Mouse (Mus musculus) T-helper 2 cell (primary cell): ENCODE measurements at regions not wholly inside any gene's neighbourhood (a gene's known extent, or its start where the extent isn't known, plus 50 kb on each side); places are given as distances from the start of the nearest gene placed in this dataset.

Experiments
- in situ Hi-C: fragments of 300-600 bp; cut with MboI, MseI; formaldehyde crosslinking; loops from one replicate; pipeline ENCODE4 v1.15.1; 2025; ENCODE audit warnings: high pct_unique_total_duplicates

GRCm38 (mm10) chr3:120123155-120123554 is 338.9 kb upstream of the Ptbp2 start:
- in situ Hi-C loops, result no loop called here

- in situ Hi-C loops, result no loop called here
These were observed 299.1 kb upstream of the Ptbp2 start for GRCm38 (mm10) chr3:120083171-120083932.

GRCm38 (mm10) chr3:120073528-120073927 is 289.3 kb upstream of the Ptbp2 start:
- in situ Hi-C loops, result no loop called here

GRCm38 (mm10) chr3:120065714-120066113 is 281.4 kb upstream of the Ptbp2 start:
- in situ Hi-C loops, result no loop called here

DNA sequence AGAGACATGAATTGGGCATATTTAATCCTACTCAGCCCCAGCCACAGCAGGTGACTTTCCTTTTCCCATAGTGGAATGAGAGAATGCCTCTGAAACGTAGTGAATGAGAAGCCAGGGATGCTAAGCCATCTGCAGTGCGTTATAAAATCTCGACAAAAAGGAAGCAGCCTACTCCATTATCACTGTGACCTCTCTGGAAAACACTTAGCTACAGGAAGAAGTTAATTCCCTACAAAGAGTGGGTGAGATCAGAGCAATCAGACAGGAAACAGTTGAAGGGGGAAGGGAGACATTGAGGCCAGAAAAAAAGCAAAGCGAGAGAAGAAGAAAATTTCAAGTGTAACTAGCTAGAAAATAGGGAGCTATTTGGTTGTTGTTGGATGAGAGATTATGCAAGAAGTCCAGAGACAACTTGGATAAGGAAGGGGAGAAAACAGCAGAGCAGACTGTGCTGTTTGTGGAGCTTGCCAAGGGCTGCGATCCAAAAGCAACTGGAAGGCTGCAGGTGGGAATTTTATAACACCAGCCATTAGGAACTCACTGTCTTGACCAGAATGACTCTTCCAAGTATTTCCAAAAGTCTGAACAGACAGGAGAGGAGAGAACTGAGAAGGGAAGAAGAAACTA is 280.7 kb upstream of the Ptbp2 start:
- in situ Hi-C loops, result no loop called here

- in situ Hi-C loops, result no loop called here
These were observed 278.0 kb upstream of the Ptbp2 start for GRCm38 (mm10) chr3:120062264-120062663.

- in situ Hi-C loops, result no loop called here
These were observed 275.7 kb upstream of the Ptbp2 start for GRCm38 (mm10) chr3:120059959-120060358.

- in situ Hi-C loops, result no loop called here
These were observed 271.2 kb upstream of the Ptbp2 start for GRCm38 (mm10) chr3:120055216-120056154.

GRCm38 (mm10) chr3:120047238-120047637 is 263.0 kb upstream of the Ptbp2 start:
- in situ Hi-C loops, result no loop called here

DNA sequence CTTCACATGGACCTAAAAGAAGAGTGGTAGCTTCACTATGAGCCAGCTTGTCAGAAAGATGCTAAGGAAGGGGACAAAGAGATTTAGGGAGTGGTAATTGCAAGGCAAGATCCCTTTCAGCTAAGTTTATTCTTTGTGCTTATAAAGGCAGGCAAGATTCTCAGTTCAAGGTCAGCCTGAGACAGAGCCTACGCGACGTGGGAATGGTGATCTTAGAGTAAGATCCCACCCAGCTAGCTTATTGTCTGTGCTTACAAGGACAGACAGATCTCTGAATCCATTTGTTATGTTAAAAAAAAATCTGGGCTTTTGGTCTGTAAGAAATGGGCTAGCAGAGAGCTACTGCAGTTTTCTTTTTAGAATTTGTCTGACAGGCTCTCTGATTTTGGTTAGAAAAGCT is 253.3 kb upstream of the Ptbp2 start:
- in situ Hi-C loops, result no loop called here

DNA sequence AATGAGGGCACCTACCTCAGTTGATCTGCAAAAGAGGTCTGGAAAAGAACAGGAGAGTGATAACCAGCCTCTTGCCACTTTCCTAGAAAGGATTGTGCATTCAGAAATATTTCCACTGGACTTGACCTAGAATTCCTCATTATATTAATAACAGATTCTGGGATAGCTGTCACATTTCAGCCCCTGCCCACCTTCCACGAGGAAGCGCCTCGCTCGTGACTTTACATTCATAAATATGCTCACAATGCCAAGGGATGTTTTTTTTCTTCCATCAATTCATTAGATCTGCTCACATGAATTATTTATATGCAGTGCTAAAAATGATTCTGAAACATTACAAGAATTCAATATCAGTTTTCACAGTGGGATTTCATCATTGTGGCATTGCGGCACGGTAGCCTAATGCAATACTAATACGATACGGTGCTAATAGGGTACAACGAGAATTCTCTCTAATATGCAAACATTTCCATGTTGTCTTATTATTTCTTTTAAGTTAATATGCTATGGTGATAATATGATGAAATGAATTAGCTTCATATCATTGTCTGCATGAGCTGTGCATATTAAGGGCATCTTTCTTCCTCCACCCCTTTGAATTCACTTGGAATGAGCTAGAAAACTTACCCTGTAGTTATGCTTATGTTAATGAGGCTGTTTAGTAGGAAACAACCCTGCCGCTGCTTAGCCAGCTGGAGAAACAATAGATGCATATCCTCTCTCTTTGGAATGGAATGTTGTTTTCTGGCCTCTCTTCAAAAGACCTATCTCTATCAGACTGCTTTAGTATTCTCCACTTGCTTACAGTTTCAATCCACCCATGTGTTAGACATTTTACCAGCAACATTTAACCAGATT is 235.8 kb upstream of the Ptbp2 start:
- in situ Hi-C loops, result no loop called here

- in situ Hi-C loops, result no loop called here
These were observed 231.1 kb upstream of the Ptbp2 start for GRCm38 (mm10) chr3:120015376-120015775.

- in situ Hi-C loops, result no loop called here
These were observed 227.6 kb upstream of the Ptbp2 start for GRCm38 (mm10) chr3:120011861-120012260.

DNA sequence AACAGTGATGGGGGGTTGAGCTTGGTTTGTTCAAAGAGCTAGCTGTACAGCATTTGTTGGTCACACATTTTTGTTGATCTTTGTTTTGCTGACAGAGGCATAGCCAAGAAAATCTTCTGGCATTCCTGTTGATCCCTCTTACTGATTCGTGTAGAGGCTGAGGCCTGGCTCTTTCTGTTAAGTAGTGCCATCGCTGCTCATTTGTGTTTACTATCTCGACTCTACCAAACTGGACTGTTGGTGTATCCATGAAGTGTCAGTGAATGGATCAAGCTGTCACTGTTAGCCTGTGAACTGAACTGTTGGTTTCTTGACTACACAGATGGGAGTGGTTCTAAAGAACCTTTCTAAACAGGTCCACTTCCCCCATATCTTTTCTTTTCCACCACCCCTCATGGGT is 223.8 kb upstream of the Ptbp2 start:
- in situ Hi-C loops, result no loop called here

DNA sequence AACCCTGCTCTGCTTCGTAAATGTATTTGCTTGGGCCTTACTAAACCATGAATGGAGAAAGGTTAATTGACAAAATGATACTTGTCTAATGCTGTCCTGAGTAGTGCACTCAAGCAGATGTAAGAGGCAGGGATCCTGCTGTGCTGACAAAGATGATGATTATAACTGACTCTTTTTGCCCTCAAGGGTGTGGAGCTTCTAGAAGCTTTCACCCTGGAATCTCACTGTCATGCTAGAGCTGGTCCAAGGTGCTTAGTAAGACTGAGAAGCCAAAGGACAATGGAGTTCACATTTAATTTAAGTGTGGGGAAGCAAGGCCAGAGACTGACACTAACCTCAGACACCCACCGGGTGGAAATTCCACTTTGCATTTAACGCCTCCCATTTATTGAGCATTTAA is 220.3 kb upstream of the Ptbp2 start:
- in situ Hi-C loops, result no loop called here

GRCm38 (mm10) chr3:120000281-120000680 is 216.0 kb upstream of the Ptbp2 start:
- in situ Hi-C loops, result no loop called here

- in situ Hi-C loops, result no loop called here
These were observed 212.2 kb upstream of the Ptbp2 start for GRCm38 (mm10) chr3:119996258-119996988.

DNA sequence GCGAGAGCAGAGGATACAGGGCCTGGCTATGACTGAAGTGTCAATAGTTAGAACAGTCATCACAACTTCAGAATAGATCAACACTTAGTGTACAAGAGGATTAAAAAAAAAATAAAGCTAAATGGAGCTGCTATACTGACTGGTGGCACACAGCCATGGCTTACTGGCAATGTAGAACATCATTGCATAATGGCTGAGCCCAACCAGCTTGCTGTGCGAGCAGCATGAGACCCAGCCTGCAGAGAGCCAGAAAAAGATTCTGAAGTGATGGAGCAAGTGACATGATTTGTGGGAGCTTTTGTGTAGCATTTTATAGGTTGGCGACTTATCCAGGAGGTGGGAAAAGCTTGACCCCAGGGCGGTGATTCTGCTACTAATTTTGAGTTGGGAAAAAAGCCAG is 211.5 kb upstream of the Ptbp2 start:
- in situ Hi-C loops, result no loop called here

DNA sequence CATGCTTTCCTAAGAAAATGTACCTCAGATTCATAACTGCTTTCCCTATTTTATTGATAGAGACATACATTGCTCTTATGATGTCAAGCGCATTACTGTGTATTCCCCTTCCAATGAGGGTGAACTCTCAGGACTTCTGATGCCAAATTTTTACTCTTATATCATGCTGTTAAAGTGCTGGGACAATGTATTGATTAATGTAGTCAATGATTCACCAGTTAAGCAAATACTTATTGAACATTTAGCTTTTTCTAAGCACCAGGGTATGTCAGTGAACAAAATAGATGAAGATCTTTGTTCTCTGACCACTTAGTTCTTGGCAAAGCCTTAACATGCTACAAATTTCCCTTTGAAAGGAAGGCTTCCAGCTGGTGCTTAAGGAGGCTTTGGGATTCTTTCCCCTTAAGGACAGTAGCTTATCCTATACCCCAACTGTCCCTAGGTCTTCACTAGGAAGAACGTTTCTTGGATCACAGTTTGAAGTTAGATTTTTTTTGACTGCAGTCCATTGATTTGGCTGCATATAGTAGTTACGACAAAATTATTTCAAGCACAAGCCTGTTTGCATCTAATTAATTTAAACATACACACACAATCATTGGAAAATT is 203.1 kb upstream of the Ptbp2 start:
- in situ Hi-C loops, result no loop called here

GRCm38 (mm10) chr3:119977349-119977748 is 193.1 kb upstream of the Ptbp2 start:
- in situ Hi-C loops, result no loop called here
